Mouse (Mus musculus) midbrain, embryonic 12.5 days (tissue): ENCODE results near the gene Tex35. TPM values are rescaled to one million over a fixed set of nuclear protein-coding genes. Genes with fewer than 3 reads are reported as not detected.
A peak's percentile ranks its signal among the peaks of the same experiment; 100 is the strongest.

Experiments
- ATAC-seq: fragments of 200-750 bp; cut with Nextera tagmentation; 2 replicates; pipeline ENCODE4 v1.8.0; 2017; ENCODE audit warnings: low read depth, moderate TSS enrichment, moderate library complexity; ENCODE audit not compliant: low FRiP score
- H3K27ac ChIP-seq: fragments of 300-500 bp; sonication (generic); replicated peaks from 2 replicates; pipeline ENCODE4 v1.5.1; 2016; ENCODE audit warnings: mild to moderate bottlenecking
- H3K27me3 ChIP-seq: fragments of 300-500 bp; sonication (generic); 2 replicates; pipeline ENCODE4 v1.6.1; 2016; ENCODE audit warnings: mild to moderate bottlenecking
- H3K36me3 ChIP-seq: fragments of 300-500 bp; sonication (generic); 2 replicates; pipeline ENCODE4 v1.6.1; 2016
- H3K4me1 ChIP-seq: fragments of 300-500 bp; sonication (generic); 2 replicates; pipeline ENCODE4 v1.6.1; 2016
- H3K4me2 ChIP-seq: fragments of 300-500 bp; sonication (generic); replicated peaks from 2 replicates; pipeline ENCODE4 v1.6.1; 2016; ENCODE audit warnings: mild to moderate bottlenecking, moderate library complexity
- H3K4me3 ChIP-seq: fragments of 300-500 bp; sonication (generic); 2 replicates; pipeline ENCODE4 v1.5.1; 2016; ENCODE audit warnings: mild to moderate bottlenecking
- H3K9ac ChIP-seq: fragments of 300-500 bp; sonication (generic); replicated peaks from 2 replicates; pipeline ENCODE4 v1.6.1; 2016; ENCODE audit warnings: mild to moderate bottlenecking, moderate library complexity
- H3K9me3 ChIP-seq: fragments of 300-500 bp; sonication (generic); 2 replicates; pipeline ENCODE4 v1.6.1; 2016; ENCODE audit warnings: mild to moderate bottlenecking
- WGBS: fragments of 180-500 bp; shearing (Covaris S2); methylation state at CpG from one replicate; pipeline ENCODE4 v1.1.7; 2016; 5-methylcytosine and 5-hydroxymethylcytosine counted together
- polyA plus RNA-seq: library from polyadenylated mRNA; unstranded; fragments of >200 nt; fragmentation: Nextera tagmentation; extraction: Ambion mirVana; gene quantifications from 2 replicates; pipeline ENCODE4 v1.2.1, GENCODE M21; 2016

Tex35 gene
- polyA plus RNA-seq, 1 experiment from 2014 or later, result not detected

GRCm38 (mm10) chr1:157063318-157064115 lies 45.0 kb downstream of the Tex35 start:
- Histone ChIP-seq H3K27ac (0 out of 2 replicates have a peak overlapping the region, but pooled peaks have one; percentile 5), H3K9ac (no peak overlapping the region), H3K9me3 (no peaks in the 10 kb centered on the region), H3K4me3 (no peak overlapping the region), H3K4me2 (no peak overlapping the region), H3K27me3 (0 out of 2 replicates have a peak, but pooled peaks cover 8% of the 10 kb centered on the region), H3K36me3 (no peaks in the 10 kb centered on the region), H3K4me1 (peaks cover 11% of the 10 kb centered on the region; the same call in 1 of the 2 replicates)
- WGBS, result 74% methylated on average over 13 of the region's 13 CpGs
- ATAC-seq, result 0 out of 2 replicates have a peak, but pooled peaks have one; percentile 41

- Histone ChIP-seq H3K4me1 (peaks cover 11% of the 10 kb centered on the region; the same call in 1 of the 2 replicates), H3K4me2 (no peak overlapping the region), H3K4me3 (no peak overlapping the region), H3K9ac (no peak overlapping the region), H3K27ac (no peak overlapping the region), H3K36me3 (no peaks in the 10 kb centered on the region), H3K27me3 (no peaks in the 10 kb centered on the region), H3K9me3 (no peaks in the 10 kb centered on the region)
- WGBS, result 64% methylated on average over 5 of the region's 5 CpGs
- no peak for ATAC-seq
These were observed 46.0 kb downstream of the Tex35 start for GRCm38 (mm10) chr1:157062445-157062825.

- H3K4me2 ChIP-seq, result no peak overlapping the region
- no peak overlapping the region for H3K9ac ChIP-seq
- H3K27me3 ChIP-seq, result no peaks in the 10 kb centered on the region
- H3K27ac ChIP-seq, result no peak overlapping the region
- H3K9me3 ChIP-seq, result no peaks in the 10 kb centered on the region
- WGBS, result 92% methylated on average over 10 of the region's 10 CpGs
- peaks cover 11% of the 10 kb centered on the region; the same call in 1 of the 2 replicates for H3K4me1 ChIP-seq
- ATAC-seq, result no peak
- no peak overlapping the region for H3K4me3 ChIP-seq
- H3K36me3 ChIP-seq, result no peaks in the 10 kb centered on the region
These were observed 46.6 kb downstream of the Tex35 start for GRCm38 (mm10) chr1:157061800-157062444.

GRCm38 (mm10) chr1:157061170-157061569 lies 47.3 kb downstream of the Tex35 start:
- H3K9me3 ChIP-seq, result no peaks in the 10 kb centered on the region
- no peaks in the 10 kb centered on the region for H3K27me3 ChIP-seq
- no peak overlapping the region for H3K27ac ChIP-seq
- no peak overlapping the region for H3K4me2 ChIP-seq
- no peaks in the 10 kb centered on the region for H3K36me3 ChIP-seq
- no peak for ATAC-seq
- peaks cover 13% of the 10 kb centered on the region for H3K4me1 ChIP-seq
- no peak overlapping the region for H3K9ac ChIP-seq
- H3K4me3 ChIP-seq, result no peak overlapping the region
- 83% methylated on average over 3 of the region's 3 CpGs for WGBS

GRCm38 (mm10) chr1:157060441-157061135 lies 47.9 kb downstream of the Tex35 start:
- Histone ChIP-seq H3K4me1 (peaks cover 11% of the 10 kb centered on the region), H3K27me3 (no peaks in the 10 kb centered on the region), H3K4me3 (no peak overlapping the region), H3K9ac (no peak overlapping the region), H3K9me3 (no peaks in the 10 kb centered on the region), H3K27ac (no peak overlapping the region), H3K4me2 (no peak overlapping the region), H3K36me3 (no peaks in the 10 kb centered on the region)
- no peak for ATAC-seq
- WGBS, result 72% methylated on average over 12 of the region's 12 CpGs

- Histone ChIP-seq H3K4me3 (no peak overlapping the region), H3K27ac (peak overlapping the region; percentile 74), H3K9me3 (no peaks in the 10 kb centered on the region), H3K9ac (no peak overlapping the region), H3K27me3 (0 out of 2 replicates have a peak, but pooled peaks cover 4% of the 10 kb centered on the region), H3K36me3 (no peaks in the 10 kb centered on the region), H3K4me1 (peaks cover 26% of the 10 kb centered on the region), H3K4me2 (no peak overlapping the region)
- ATAC-seq, result no peak
- WGBS, result 48% methylated on average over 6 of the region's 6 CpGs
These were observed 52.6 kb downstream of the Tex35 start for GRCm38 (mm10) chr1:157055901-157056300.

- WGBS, result 31% methylated on average over 11 of the region's 11 CpGs
- Histone ChIP-seq H3K27ac (peak overlapping the region; percentile 74), H3K9ac (no peak overlapping the region), H3K4me1 (peaks cover 22% of the 10 kb centered on the region), H3K36me3 (no peaks in the 10 kb centered on the region), H3K27me3 (0 out of 2 replicates have a peak, but pooled peaks cover 9% of the 10 kb centered on the region), H3K4me3 (no peak overlapping the region), H3K4me2 (peak overlapping the region; percentile 22; the same call in 1 of the 2 replicates), H3K9me3 (no peaks in the 10 kb centered on the region)
- peak; percentile 83 for ATAC-seq
These were observed 53.1 kb downstream of the Tex35 start for GRCm38 (mm10) chr1:157055288-157055831.

- no peak overlapping the region for H3K4me3 ChIP-seq
- 70% methylated on average over 7 of the region's 7 CpGs for WGBS
- H3K9me3 ChIP-seq, result no peaks in the 10 kb centered on the region
- H3K27ac ChIP-seq, result peak overlapping the region; percentile 74
- peaks cover 22% of the 10 kb centered on the region for H3K4me1 ChIP-seq
- H3K36me3 ChIP-seq, result no peaks in the 10 kb centered on the region
- H3K27me3 ChIP-seq, result 0 out of 2 replicates have a peak, but pooled peaks cover 11% of the 10 kb centered on the region
- H3K4me2 ChIP-seq, result no peak overlapping the region
- no peak overlapping the region for H3K9ac ChIP-seq
- ATAC-seq, result no peak
These were observed 53.8 kb downstream of the Tex35 start for GRCm38 (mm10) chr1:157054659-157055058.

GRCm38 (mm10) chr1:157049886-157050285 lies 58.6 kb downstream of the Tex35 start:
- Histone ChIP-seq H3K9ac (no peak overlapping the region), H3K27me3 (0 out of 2 replicates have a peak, but pooled peaks cover 16% of the 10 kb centered on the region), H3K36me3 (no peaks in the 10 kb centered on the region), H3K9me3 (no peaks in the 10 kb centered on the region), H3K4me1 (peaks cover 28% of the 10 kb centered on the region), H3K27ac (no peak overlapping the region), H3K4me3 (no peak overlapping the region), H3K4me2 (no peak overlapping the region)
- WGBS, result 78% methylated on average over 2 of the region's 2 CpGs
- no peak for ATAC-seq
